Mouse (Mus musculus): ENCODE results near the gene Mfap1b. TPM values are rescaled to one million over a fixed set of nuclear protein-coding genes. Genes with fewer than 3 reads are reported as not detected.
"Not testable (repeated sequence)": the region's sequence is repeated elsewhere in the genome, so short reads cannot be mapped to it uniquely, and the experiment has no call there.

The Mfap1b gene
- total RNA-seq, 1 experiment, result 23.2 TPM

GRCm38 (mm10) chr2:121483576-121483975, 9.7 kb upstream of the Mfap1b start:
- TF ChIP-seq CHD2 (IDR thresholded peaks at IDR 0.05; ENCODE audit: low read depth, low read length) (no peak), HCFC1 (IDR thresholded peaks at IDR 0.05; ENCODE audit: borderline replicate concordance, insufficient read depth, low read length) (no peak), ZNF384 (IDR thresholded peaks at IDR 0.05; ENCODE audit: low read depth, low read length) (no peak), MAFK (IDR thresholded peaks at IDR 0.05; ENCODE audit: insufficient read depth, low read depth, low read length) (no peak), ZC3H11A (IDR thresholded peaks at IDR 0.05; ENCODE audit: borderline replicate concordance, low read depth, low read length) (no peak)
- no peak overlapping the region for H3K9ac ChIP-seq (ENCODE audit: insufficient read depth, low read depth, low read length, poor library complexity, severe bottlenecking)

GRCm38 (mm10) chr2:121480916-121481315, 7.0 kb upstream of the Mfap1b start:
- H3K36me3 ChIP-seq (ENCODE audit: control insufficient read depth, insufficient read depth, low read length, poor library complexity, severe bottlenecking); H3K4me1 ChIP-seq (ENCODE audit: control insufficient read depth in 2 of 2, insufficient read depth in 2 of 2, low read length in 2 of 2, poor library complexity in 1 of 2); H3K9ac ChIP-seq (ENCODE audit: insufficient read depth, low read depth, low read length, poor library complexity, severe bottlenecking); H3K27ac ChIP-seq (ENCODE audit: insufficient read depth, low read depth, low read length, poor library complexity, severe bottlenecking); in situ Hi-C loops (cut with MboI; ENCODE audit: low sequenced_read_pairs in 2 of 2, unreplicated experiment in 2 of 2); DNase-seq (ENCODE audit: low read depth, low spot score); H3K9me3 ChIP-seq (ENCODE audit: control insufficient read depth, insufficient read depth, low read depth, low read length); H3K4me3 ChIP-seq (ENCODE audit: insufficient read depth in 1 of 2, low read depth in 1 of 2, low read length in 2 of 2, poor library complexity in 1 of 2, severe bottlenecking in 1 of 2): not testable (repeated sequence)

More at GRCm38 (mm10) chr2:121483576-121483975, 9.7 kb upstream of the Mfap1b start:
- in situ Hi-C loops (cut with MboI; ENCODE audit: low sequenced_read_pairs in 2 of 2, unreplicated experiment in 2 of 2), result no loop called here
- Histone ChIP-seq H3K4me1 (ENCODE audit: control insufficient read depth in 2 of 2, insufficient read depth in 2 of 2, low read length in 2 of 2, poor library complexity in 1 of 2) (peaks cover 0 to 6% of the 10 kb centered on the region in 2 experiments; a peak in 1 of 4 replicates), H3K9me3 (ENCODE audit: control insufficient read depth, insufficient read depth, low read depth, low read length) (no peaks in the 10 kb centered on the region), H3K36me3 (ENCODE audit: control insufficient read depth, insufficient read depth, low read length, poor library complexity, severe bottlenecking) (no peaks in the 10 kb centered on the region), H3K27ac (ENCODE audit: insufficient read depth, low read depth, low read length, poor library complexity, severe bottlenecking) (no peak overlapping the region), H3K4me3 (ENCODE audit: insufficient read depth in 1 of 2, low read depth in 1 of 2, low read length in 2 of 2, poor library complexity in 1 of 2, severe bottlenecking in 1 of 2) (no peak overlapping the region)
- no peak for DNase-seq (ENCODE audit: low read depth, low spot score)

- no peak overlapping the region for H3K4me3 ChIP-seq (ENCODE audit: insufficient read depth in 1 of 2, low read depth in 1 of 2, low read length in 2 of 2, poor library complexity in 1 of 2, severe bottlenecking in 1 of 2)
- H3K4me1 ChIP-seq (ENCODE audit: control insufficient read depth in 2 of 2, insufficient read depth in 2 of 2, low read length in 2 of 2, poor library complexity in 1 of 2), result peaks cover 0 to 6% of the 10 kb centered on the region in 2 experiments; a peak in 1 of 4 replicates
- no peak overlapping the region for H3K9ac ChIP-seq (ENCODE audit: insufficient read depth, low read depth, low read length, poor library complexity, severe bottlenecking)
- in situ Hi-C loops (cut with MboI; ENCODE audit: low sequenced_read_pairs in 2 of 2, unreplicated experiment in 2 of 2), result no loop called here
- H3K36me3 ChIP-seq (ENCODE audit: control insufficient read depth, insufficient read depth, low read length, poor library complexity, severe bottlenecking), result no peaks in the 10 kb centered on the region
- TF ChIP-seq HCFC1 (IDR thresholded peaks at IDR 0.05; ENCODE audit: borderline replicate concordance, insufficient read depth, low read length), result no peak
- TF ChIP-seq MAFK (IDR thresholded peaks at IDR 0.05; ENCODE audit: insufficient read depth, low read depth, low read length), result no peak
- no peak; the same call in 1 of the 2 replicates for TF ChIP-seq ZC3H11A (IDR thresholded peaks at IDR 0.05; ENCODE audit: borderline replicate concordance, low read depth, low read length)
- TF ChIP-seq CHD2 (IDR thresholded peaks at IDR 0.05; ENCODE audit: low read depth, low read length), result no peak
- no peak for TF ChIP-seq ZNF384 (IDR thresholded peaks at IDR 0.05; ENCODE audit: low read depth, low read length)
- no peaks in the 10 kb centered on the region for H3K9me3 ChIP-seq (ENCODE audit: control insufficient read depth, insufficient read depth, low read depth, low read length)
- peak; percentile 25 for DNase-seq (ENCODE audit: low read depth, low spot score)
- no peak overlapping the region for H3K27ac ChIP-seq (ENCODE audit: insufficient read depth, low read depth, low read length, poor library complexity, severe bottlenecking)
Observed at GRCm38 (mm10) chr2:121480498-121480897, 6.6 kb upstream of the Mfap1b start.

GRCm38 (mm10) chr2:121477491-121478266, 3.8 kb upstream of the Mfap1b start:
- H3K27ac ChIP-seq (ENCODE audit: insufficient read depth, low read depth, low read length, poor library complexity, severe bottlenecking), result no peak overlapping the region
- H3K9me3 ChIP-seq (ENCODE audit: control insufficient read depth, insufficient read depth, low read depth, low read length), result no peaks in the 10 kb centered on the region
- no peaks in the 10 kb centered on the region for H3K36me3 ChIP-seq (ENCODE audit: control insufficient read depth, insufficient read depth, low read length, poor library complexity, severe bottlenecking)
- no peak overlapping the region for H3K9ac ChIP-seq (ENCODE audit: insufficient read depth, low read depth, low read length, poor library complexity, severe bottlenecking)
- H3K4me3 ChIP-seq (ENCODE audit: insufficient read depth in 1 of 2, low read depth in 1 of 2, low read length in 2 of 2, poor library complexity in 1 of 2, severe bottlenecking in 1 of 2), result no peak overlapping the region
- DNase-seq (ENCODE audit: low read depth, low spot score), result no peak
- H3K4me1 ChIP-seq (ENCODE audit: control insufficient read depth in 2 of 2, insufficient read depth in 2 of 2, low read length in 2 of 2, poor library complexity in 1 of 2), result 0 out of 4 replicates have a peak, but pooled peaks cover 0 to 2% of the 10 kb centered on the region in 2 experiments
- in situ Hi-C loops (cut with MboI; ENCODE audit: low sequenced_read_pairs in 2 of 2, unreplicated experiment in 2 of 2), result no loop called here
- TF ChIP-seq ZC3H11A (IDR thresholded peaks at IDR 0.05; ENCODE audit: borderline replicate concordance, low read depth, low read length), result no peak
- TF ChIP-seq ZNF384 (IDR thresholded peaks at IDR 0.05; ENCODE audit: low read depth, low read length), result no peak
- no peak for TF ChIP-seq MAFK (IDR thresholded peaks at IDR 0.05; ENCODE audit: insufficient read depth, low read depth, low read length)
- no peak for TF ChIP-seq CHD2 (IDR thresholded peaks at IDR 0.05; ENCODE audit: low read depth, low read length)
- TF ChIP-seq HCFC1 (IDR thresholded peaks at IDR 0.05; ENCODE audit: borderline replicate concordance, insufficient read depth, low read length), result no peak

- DNase-seq (ENCODE audit: low read depth, low spot score); H3K9ac ChIP-seq (ENCODE audit: insufficient read depth, low read depth, low read length, poor library complexity, severe bottlenecking); in situ Hi-C loops (cut with MboI; ENCODE audit: low sequenced_read_pairs in 2 of 2, unreplicated experiment in 2 of 2); H3K27ac ChIP-seq (ENCODE audit: insufficient read depth, low read depth, low read length, poor library complexity, severe bottlenecking); H3K4me3 ChIP-seq (ENCODE audit: insufficient read depth in 1 of 2, low read depth in 1 of 2, low read length in 2 of 2, poor library complexity in 1 of 2, severe bottlenecking in 1 of 2); H3K4me1 ChIP-seq (ENCODE audit: control insufficient read depth in 2 of 2, insufficient read depth in 2 of 2, low read length in 2 of 2, poor library complexity in 1 of 2); H3K9me3 ChIP-seq (ENCODE audit: control insufficient read depth, insufficient read depth, low read depth, low read length); H3K36me3 ChIP-seq (ENCODE audit: control insufficient read depth, insufficient read depth, low read length, poor library complexity, severe bottlenecking): not testable (repeated sequence)
Observed at GRCm38 (mm10) chr2:121475306-121475705, 1.4 kb upstream of the Mfap1b start.
